Mouse (Mus musculus): ENCODE measurements around the gene Atxn2l.

DNA sequence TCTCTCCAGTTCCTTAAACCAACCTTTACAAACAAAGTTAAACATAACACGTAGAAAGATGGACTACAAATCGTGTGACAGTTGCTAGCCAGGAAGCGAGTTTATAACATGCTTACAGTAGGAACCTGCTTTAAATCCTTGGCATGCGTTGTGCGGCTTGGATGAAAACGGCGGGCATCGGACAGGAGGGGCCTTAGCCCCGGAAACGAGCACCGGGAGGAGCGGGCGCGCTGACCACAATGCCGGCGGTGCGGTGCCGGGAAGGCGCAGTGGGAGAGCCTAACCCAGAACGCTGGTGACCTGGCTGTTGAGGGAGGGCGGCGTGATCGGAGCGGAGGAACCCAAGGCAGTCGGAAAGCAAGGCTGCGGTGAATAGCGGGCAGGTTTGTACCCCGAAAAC lies 32.5 kb upstream of the Atxn2l start:
- TF ChIP-seq POLR2A (IDR thresholded peaks at IDR 0.05; ENCODE audit: control insufficient read depth, low read depth, low read length), result no peak
- no peak for TF ChIP-seq CTCF (IDR thresholded peaks at IDR 0.05; ENCODE audit: control insufficient read depth, insufficient read depth, insufficient replicate concordance, low read depth, low read length)

Measured in testis, adult 2 months (tissue).